Mouse (Mus musculus) gastrocnemius, adult 8-10 months (tissue): ENCODE measurements around the gene Frrs1l. TPM values are rescaled to one million over a fixed set of nuclear protein-coding genes. Genes with fewer than 3 reads are reported as not detected.

Experiments used
- DNase-seq, 2 experiments: peaks; one replicate each; pipeline ENCODE4 v3.0.0; 2022; ENCODE audit warnings: low spot score in 2 of 2
- total RNA-seq, 4 experiments: library from RNA; stranded (reverse); gene quantifications; 2 replicates each; pipeline ENCODE4 v1.2.4; 2022

Gene Frrs1l
- total RNA-seq, 4 experiments from 2014 or later, result 0.05 to 0.09 TPM; not detected in 2

- DNase-seq, result no peak
Measured at GRCm38 (mm10) chr4:56915732-56916325, 74.4 kb downstream of the Frrs1l start.

DNA sequence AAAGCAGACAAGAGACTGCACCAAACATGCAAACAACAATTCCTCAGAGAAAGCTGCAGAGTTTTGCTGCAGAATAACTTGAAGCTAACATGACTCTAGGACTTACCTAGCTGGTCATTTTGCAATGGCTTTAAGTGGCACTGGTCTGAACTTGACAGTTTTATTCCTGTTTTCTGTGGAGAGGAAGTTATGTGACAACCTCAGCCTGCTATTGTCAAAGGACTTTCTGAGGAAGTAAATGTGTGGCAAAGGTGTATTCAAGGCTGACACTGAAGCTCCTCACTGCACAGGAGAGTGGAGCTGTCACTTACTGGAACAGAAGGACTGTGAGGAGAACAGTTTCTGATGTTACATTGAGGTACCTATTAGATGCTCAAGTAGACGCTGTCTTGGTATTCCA is 75.4 kb downstream of the Frrs1l start:
- no peak for DNase-seq

GRCm38 (mm10) chr4:56914338-56914737 is 75.9 kb downstream of the Frrs1l start:
- DNase-seq, result no peak

DNA sequence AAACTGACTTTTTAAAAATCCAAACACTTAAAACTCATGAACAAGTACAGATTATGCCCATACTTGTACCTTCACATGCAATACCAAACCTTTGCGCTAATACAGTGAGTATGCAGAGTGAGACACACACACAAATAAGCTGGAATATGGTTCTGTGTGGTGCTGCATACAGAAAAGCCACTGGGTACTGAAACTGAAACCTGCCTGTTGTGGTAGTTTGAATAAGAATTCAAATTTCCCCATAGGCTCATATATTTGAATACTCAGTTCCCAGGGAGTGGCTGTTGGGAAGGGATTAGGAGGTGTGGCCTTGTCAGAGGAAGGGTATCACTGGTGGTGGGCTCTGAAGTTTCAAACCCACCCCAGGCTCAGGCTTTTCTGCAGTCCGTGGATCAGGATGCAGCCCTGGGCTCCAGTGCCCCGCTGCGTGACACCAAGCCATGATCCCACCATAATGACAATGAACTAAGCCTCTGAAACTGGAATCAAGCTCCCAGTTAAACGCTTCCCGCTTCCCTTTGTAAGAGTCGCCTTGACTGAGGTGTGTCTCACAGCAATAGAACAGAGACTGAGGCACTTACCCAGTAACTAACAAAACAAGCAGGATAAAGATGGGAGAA is 77.7 kb downstream of the Frrs1l start:
- no peak for DNase-seq

- no peak for DNase-seq
Measured at GRCm38 (mm10) chr4:56909568-56909967, 80.6 kb downstream of the Frrs1l start.

GRCm38 (mm10) chr4:56907671-56908070 is 82.5 kb downstream of the Frrs1l start:
- no peak for DNase-seq

Other genes with a start within 250 kb of the Frrs1l start
- gene Actl7b, start 248.9 kb downstream of the Frrs1l start, total RNA-seq, result not detected
- not detected for gene Actl7a, start 247.0 kb downstream of the Frrs1l start, total RNA-seq
- gene Elp1, start 188.1 kb downstream of the Frrs1l start, total RNA-seq, result 10 to 100 TPM; 19.3 to 25.9 (median 23.6) TPM
- gene Fam206a, start 188.0 kb downstream of the Frrs1l start, total RNA-seq, result 1 to 10 TPM in 3 of 4 experiments, under 1 TPM in 1; 0.73 to 1.9 (median 1.3) TPM
- gene Ctnnal1, start 125.2 kb downstream of the Frrs1l start, total RNA-seq, result 1 to 10 TPM; 5.8 to 9.6 (median 7.2) TPM
- gene Tmem245, start 43.0 kb downstream of the Frrs1l start, total RNA-seq, result 10 to 100 TPM; 19.8 to 22.6 (median 20.6) TPM
- 1 to 10 TPM; 3.6 to 7.4 (median 5.8) TPM for gene Epb41l4b, start 153.0 kb upstream of the Frrs1l start, total RNA-seq